Mouse (Mus musculus) MEL-GATA-1-ER (cell line): Measurements from ENCODE around the gene Isl2.

Source experiments
- DNase-seq: peaks from one replicate; pipeline ENCODE4 v3.0.0-alpha.2; 2012; ENCODE audit warnings: low read depth; ENCODE audit errors: extremely low read depth

Isl2 gene

DNA sequence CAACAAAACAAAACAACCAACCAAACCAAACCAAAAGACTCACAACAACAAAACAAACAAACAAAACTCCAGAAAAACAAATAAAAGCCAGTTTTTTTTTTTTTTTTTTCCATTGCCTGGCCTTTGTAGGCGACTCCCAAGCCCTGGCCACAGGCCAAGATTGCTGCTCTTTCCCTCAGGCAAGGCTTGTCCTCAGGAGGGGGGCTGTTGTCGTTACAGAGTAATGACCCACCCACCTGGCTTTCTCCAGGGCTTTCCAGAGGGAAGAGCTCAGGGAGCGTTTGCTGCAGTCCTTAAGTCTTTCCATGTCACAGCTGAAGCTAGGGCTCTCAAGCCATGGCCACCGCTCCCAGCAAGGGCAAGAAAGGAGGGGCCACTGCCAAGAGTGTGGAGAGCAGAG is at the start of gene Isl2:
Gene Isl2, plus strand, starts transcription at position 296 of the 400 bp plus-strand sequence.
- DNase-seq, result no peak

DNA sequence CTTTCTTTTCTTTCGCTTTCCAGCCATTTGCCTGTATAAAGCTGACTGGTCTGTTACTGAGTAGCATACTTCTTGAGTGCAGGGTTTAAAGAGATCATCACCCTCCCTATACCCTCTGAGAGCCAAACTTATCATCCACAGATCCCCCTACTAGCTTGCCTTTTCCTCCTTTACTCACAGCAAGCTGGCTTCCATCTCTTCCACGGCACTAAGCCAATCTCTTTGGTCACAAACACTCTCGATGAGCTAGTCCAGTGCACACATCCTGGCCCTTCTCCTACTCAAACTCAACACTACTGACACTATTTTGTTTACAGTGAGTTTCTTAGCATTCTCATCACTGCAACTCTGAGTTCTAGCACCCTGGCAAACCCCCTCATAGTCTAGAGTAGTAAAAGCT is 30.6 kb upstream of the Isl2 start:
- no peak for DNase-seq

DNA sequence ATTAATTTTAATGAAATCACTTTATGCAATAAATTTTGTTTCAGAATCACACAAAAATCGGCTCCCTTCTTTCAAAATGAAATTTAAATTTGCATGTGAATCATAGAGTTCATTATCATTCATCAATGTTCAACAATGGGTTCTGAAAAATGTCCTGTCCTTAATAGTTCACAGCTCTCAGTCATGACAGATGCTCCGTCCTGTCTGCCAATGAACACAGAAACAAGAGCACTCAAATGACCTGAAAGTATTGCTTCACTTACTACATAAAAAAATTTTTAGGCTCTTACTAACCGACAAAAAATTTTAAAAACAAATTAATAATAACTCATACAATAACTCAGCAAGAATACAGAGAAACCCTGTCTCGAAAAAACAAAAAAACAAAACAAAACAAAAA is 29.8 kb upstream of the Isl2 start:
- no peak for DNase-seq

DNA sequence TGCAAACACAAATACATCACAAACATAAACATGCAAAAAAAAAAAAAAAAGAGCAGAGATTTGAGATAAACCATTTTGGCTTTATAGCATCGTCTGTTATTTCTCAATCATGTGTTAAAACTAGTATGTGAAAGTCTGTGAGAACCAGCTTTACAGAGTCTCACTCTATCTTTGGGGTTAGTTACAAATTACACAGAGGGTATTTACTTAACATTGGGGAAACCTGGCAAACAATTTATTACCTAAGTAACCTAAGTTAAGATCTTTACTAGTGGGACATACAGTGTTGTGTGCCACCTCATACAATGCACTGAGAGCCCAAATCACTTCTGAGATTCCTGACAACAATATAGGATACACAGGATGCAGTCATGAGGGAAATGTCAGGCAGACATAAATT is 28.7 kb upstream of the Isl2 start:
- DNase-seq, result no peak

DNA sequence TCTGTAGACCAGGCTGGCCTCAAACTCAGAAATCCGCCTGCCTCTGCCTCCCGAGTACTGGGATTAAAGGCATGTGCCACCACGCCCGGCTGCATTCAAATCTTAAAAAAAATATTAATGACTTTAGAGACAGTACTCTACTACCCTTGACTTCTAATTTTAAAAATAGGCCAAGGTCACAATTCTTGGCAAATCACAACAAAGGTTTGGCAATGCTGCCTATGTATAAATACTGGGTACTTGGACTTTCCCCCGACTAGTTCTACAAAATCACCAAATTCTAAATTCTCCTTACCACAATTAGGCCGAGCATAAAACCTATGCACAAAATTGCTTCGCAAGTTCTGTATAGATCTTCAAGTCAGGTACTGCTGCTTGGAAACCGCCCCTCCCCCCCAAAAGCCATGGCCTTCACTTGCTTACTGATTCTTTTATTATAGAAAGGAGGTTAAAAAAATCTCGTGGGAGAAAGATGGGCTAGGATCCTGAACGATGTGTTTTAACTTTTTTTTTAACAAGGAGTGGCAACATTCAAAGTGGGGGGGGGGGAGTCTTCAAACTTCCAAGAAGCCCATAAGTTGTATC is 27.7 kb upstream of the Isl2 start:
- DNase-seq, result no peak

DNA sequence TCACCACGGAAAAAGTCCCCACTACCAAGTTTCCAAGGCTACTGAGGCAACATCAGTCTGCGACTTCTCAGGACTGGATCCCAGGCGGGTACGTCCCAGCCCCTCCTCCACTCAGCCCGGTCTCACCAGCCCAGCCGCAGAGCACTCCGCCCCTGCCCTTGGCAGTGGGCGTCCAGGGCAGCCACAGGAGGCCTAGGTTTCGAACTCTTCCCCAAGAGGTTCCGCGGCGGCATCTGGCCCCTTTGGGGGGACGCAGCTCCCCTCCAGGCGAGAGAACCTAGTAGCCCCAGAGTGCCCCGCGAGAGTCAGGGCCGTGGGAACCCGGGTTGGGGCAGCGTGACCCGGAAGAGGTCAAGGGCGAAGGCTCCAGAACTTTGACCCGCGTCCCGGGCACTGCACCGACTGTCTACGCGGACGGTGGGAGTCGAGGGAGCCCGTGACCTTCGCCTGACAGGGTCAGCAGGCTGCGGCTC is 26.9 kb upstream of the Isl2 start:
- peak; percentile 20 for DNase-seq

DNA sequence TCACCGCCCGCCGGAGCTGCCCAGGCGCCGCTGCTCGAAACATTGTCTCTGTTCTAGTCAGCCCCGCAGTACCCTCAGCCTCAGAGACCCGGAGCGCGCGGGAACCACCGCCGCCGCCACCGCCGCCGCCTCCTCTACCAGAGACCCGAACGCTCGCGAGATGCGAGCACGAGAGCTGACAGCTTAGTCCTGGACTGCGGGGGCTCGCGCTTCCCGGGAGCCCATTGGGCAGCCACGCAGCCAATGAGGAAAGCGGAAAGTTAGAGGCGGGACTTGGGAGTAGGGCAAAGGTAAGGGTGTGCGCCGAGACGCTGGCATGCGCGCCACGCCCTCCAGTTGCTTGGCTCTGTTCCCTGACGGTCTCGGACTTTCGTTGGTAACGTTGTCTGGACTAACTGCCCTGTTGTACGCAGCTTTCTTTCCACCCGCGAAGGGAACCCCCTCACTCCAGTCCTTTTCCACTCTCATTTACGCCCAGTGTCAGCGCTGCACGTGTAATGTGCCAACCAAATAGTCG is 26.4 kb upstream of the Isl2 start, which contains the start of gene Etfa:
Gene Etfa, minus strand, starts transcription at position 217 of the 517 bp plus-strand sequence.
- DNase-seq, result peak; percentile 93

DNA sequence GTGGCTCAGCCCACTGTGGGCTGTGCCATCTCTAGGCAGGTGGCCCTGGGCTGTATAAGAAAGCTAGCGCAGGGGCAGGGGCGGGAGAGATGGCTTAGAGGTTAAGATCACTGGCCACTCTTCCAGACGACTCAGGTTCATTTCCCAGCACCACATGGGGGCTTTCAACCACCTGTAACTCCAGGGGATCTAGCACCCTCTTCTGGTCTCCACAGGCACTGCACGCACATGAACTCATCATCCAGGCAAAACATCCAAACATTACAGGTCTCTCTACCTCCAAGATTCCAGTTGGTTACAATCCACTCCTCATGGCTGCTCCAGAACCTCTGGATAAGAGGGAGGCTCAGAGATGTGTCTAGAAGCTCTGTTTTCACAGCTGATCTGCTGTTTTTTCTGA is 12.8 kb upstream of the Isl2 start:
- peak; percentile 24 for DNase-seq

DNA sequence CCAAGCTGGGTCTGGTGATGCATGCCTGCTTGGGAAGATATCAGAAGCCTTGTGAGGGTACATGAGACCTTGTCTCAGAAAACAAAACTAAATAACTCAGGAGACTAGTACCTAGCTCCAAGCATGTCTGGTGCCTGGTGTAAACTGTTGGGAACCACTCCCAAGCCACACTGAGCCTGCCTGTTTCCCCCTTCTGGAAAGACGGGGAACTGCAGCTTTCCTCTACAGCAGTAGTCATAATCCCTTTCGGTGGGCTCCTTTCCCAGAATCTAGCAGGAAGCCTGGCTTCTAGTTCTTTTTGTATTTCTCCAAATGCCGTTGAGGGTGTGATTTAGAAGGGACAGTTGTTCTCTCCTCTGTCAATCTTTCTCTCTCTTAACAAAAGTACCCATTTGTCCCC is 2.6 kb upstream of the Isl2 start:
- peak; percentile 17 for DNase-seq

DNA sequence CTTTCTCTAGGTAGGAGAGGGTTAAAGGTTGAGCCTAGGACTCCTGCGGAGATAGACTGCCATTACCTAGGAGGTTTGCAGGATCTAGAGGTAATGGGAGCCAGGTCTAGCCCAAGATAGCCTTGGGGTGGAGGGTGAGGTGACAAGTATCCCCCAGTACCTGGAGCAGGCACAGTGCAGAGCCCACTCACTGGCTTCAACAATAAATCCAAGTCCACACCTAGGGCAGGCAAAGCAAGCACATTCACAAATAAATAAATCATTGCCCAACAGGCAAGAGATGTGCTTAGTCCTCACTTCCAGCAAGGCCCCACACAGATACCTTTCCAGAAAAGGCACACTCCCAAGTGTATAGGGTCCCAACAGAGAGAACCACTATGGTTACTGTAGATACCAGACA is 534 bp downstream of the Isl2 start:
- DNase-seq, result no peak

DNA sequence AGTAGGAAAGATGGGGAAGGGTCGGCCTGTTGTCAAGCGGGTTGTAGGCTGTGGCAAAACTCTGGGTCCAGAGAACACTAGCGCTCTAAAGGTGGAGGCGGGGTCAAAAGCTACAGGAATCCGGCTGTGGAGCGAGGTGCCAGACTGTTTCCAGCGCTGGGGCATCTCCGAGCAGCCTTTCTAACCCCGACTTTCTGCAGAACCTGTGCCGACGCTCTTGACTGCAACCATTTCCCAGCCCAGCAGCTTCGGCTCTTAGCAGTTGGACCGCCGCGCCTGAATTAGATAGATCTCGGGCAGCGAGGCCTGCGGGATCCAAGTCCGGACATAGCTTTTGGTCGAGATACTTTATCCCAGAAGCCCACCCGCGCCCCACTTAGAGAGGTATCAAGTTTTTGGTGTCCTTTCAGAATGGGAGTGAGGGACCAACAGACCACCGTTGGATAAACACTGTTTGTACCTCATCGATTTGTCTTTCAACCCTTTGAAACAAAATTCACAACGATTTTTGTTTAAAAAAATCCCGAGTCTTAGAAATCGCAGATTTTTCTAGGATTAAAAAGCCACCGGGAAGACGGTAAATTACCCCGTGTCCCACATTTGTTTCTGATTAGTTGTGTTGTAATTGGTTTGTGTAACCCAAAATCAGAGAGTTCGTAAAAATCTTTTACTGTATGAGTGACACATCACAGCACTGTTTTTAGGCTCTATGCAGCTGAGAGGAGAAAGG is 1.4 kb downstream of the Isl2 start:
- DNase-seq, result no peak

DNA sequence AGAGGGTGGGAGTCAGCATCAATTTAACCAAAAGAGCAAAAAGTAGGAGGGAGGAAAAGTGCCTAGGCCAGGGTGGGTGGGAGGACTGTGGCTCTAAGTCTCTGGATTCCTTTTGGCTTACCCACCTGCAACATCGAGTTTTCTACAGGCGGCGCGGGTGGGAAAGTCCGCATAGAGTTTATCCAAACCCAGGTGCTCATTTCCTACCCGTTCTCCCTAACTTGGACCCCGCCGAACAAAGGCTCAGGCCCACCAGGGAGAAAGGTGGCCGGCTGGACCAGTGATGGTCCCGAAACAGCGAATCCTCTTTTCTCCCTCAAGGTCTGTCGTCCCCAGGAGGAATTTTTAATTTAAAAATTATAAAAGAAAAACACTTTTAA is 1.9 kb downstream of the Isl2 start:
- DNase-seq, result no peak

DNA sequence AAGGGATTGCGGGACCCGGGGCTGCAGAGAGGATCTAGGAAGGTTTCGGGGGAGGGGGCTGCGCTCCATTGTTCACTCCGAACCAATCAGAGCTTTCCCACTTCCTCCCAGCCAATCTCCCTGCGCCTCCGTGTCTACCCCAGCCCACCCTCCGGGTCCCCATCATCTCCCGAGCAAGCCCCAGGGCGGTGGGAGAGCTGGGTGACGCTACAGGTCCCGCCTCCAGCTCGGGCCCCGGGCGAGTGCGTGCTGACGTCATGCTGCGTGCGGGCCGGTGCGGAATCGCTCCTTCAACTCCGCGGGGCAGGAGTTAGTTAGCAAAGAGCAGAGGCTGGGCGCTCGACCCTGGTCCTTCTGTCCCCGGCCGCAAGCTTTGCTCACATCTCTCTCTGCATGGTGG is 2.4 kb downstream of the Isl2 start:
- no peak for DNase-seq

DNA sequence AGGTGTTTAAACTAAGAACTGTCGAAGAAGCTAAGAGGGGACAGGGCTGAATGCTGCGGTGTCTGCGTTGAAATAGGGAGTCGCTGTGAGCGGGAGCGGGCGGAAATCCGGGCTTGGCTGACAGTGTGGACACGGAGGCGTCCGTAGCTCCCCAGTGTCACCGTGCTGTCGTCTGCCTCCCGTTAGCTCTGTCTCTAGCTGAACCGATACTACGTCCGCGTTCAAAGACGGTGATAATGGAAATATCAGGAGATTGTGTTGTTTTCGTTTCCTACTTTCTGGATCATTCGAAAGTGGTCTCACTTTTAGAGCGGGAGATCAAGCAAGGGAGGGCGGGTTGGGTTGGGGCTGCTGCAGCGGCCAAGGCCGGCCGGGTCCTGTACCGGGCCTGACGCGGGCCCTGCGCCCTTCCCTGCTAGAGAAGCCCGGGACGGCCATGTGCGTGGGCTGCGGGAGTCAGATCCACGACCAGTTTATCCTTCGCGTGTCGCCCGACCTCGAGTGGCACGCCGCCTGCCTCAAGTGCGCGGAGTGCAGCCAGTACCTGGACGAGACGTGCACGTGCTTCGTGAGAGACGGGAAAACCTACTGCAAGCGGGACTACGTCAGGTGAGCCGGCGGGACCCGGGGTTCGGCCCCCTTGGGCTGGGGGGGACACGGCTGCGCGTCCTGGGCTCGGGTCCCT is 3.4 kb downstream of the Isl2 start:
- no peak for DNase-seq

DNA sequence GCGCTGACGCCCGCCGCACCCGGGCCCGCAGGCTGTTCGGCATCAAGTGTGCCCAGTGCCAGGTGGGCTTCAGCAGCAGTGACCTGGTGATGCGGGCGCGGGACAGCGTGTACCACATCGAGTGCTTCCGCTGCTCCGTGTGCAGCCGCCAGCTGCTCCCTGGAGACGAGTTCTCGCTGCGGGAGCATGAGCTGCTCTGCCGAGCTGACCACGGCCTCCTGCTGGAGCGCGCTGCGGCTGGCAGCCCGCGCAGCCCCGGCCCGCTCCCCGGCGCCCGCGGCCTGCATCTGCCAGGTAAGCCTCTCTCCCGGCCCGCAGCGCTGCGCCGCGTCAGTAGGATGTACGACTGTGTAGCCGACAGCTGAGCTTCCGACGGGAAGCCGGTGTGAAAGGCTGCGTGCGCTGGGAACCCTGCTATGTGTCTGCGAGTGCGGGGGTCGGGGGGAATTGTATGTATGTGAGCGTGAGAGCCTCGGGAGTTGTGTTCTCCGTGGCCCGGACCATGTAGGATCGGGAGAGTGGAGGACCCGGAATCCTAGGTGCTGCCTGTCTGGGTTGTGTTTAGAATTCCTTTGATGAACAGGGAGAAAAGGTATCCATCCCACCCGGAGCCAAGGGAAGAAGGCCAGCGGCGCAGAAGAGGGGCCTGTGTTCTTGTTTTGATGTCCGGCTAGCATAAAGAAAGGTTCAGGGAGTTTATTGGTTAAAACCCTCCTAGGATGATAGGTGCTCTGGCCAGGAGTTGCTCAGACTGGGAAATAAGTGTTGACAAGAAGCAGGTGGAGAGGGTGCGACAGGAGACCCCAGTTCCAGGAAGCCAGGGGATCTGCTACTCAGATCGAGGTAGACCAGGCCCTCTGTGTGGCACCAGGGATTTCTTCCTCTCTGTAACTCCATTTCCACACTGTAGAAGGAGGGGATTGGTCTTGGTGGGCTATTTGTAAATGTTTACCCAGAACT is 4.2 kb downstream of the Isl2 start:
- no peak for DNase-seq

DNA sequence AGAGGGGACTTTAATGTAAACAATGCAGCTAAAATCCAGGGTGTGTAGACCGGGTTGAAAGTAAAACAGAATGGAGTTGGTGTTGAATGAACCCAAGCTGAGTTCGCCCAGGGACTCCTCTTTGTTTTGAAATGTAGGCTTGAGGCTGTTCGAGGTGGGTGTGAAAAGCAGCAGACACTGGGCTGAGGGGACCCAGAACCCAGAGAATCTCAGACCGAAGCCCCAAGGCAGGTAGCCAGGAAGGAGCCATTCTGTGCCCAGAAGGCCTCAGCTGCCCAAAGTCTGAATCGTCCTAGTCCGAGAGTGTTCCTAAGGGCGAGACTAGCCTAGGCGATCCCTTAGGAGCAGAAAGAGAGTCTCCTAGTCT is 4.8 kb downstream of the Isl2 start:
- no peak for DNase-seq

DNA sequence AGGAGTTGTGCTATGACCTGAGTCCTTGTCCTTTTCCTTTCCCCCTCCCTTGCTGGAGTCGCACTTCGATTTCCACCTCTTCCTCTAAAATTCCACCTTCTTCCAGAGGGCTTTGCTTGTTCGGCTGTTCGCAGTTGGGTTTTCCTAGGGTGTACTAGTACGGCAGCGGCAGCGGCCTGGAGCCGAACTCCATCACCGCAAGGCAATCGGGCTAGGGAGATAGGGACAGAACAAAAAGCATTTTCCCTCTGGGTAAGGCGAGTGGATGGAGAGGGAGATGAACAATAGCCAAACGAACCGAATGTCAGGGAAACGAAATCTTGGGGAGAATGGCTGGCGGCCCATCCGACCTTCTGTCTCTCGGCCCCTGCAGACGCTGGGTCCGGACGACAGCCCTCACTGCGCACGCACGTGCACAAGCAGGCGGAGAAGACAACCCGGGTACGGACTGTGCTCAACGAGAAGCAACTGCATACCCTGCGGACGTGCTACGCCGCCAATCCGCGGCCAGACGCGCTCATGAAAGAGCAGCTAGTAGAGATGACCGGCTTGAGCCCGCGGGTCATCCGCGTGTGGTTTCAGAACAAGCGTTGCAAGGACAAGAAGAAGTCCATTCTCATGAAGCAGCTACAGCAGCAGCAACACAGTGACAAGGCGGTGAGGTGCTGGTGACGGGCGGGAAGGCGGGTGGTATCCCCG is 5.4 kb downstream of the Isl2 start:
- DNase-seq, result no peak

DNA sequence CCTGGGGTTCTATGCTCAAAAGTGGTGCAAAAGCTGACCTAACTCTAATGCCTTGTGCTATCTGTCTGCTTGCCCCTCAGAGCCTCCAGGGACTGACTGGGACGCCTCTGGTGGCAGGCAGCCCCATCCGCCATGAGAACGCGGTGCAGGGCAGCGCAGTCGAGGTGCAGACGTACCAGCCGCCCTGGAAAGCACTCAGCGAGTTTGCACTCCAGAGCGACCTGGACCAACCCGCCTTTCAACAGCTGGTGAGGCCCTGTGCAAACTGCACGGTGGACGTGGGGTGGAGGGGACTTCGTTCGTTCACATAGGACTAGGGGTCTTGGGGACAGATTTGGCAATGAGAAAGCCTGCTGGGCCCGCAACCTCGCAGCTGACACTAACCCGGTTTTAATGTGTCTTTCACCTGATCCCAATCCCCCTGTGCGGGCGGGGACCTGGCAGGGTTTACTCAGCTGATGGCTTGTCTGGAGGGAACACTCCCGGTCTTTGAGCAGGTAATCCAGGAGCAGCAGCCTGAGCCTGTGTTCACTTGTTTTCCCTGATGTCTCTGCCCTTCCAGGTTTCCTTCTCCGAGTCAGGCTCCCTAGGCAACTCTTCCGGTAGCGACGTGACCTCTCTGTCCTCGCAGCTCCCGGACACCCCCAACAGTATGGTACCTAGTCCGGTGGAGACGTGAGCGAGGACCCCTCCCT is 6.5 kb downstream of the Isl2 start:
- no peak for DNase-seq

DNA sequence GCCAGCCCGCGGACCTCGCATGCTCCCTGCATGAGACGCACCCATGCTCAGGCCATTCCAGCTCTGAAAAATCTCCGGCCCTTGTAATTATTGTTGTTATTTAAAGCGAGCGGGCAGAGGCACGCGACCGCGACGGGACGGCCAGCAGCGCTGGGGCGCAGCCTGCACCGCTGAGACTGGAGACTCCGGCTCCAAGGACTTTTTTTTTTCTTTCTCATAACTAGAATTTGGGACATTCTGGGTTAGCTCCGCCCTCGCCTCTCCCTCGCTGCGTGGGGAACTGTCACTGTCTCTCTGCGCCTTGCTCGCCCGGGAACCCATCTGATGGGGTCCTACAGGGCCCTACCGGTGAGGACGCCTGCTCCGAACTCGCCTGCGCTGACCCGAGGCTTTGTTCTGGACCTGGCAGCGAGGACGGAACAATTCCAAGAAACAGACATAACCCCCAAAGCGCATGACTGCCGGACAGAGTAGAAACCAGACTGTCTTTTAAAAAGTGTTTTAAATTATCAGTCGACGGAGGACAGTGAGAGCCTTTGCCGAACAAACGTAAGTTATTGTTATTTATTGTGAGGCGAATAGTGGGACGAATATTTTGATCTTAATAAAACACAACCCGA is 7.2 kb downstream of the Isl2 start:
- DNase-seq, result no peak
